Mouse (Mus musculus) heart, embryonic 11.5 days (tissue): ENCODE results near the gene Prr15l. TPM values are rescaled to one million over a fixed set of nuclear protein-coding genes. Genes with fewer than 3 reads are reported as not detected.

ENCODE experiments used
- ATAC-seq: fragments of 200-750 bp; cut with Nextera tagmentation; replicated peaks from 2 replicates; pipeline ENCODE4 v1.8.0; 2017; ENCODE audit warnings: moderate library complexity; ENCODE audit not compliant: insufficient number of reproducible peaks, low FRiP score, low TSS enrichment
- H3K27ac ChIP-seq: fragments of 300-500 bp; sonication (generic); 2 replicates; pipeline ENCODE4 v1.5.1; 2014; ENCODE audit warnings: mild to moderate bottlenecking, low read depth, low read length
- H3K27me3 ChIP-seq: fragments of 300-500 bp; sonication (generic); 2 replicates; pipeline ENCODE4 v1.6.1; 2014; ENCODE audit warnings: mild to moderate bottlenecking, low read length, mixed read lengths; ENCODE audit not compliant: control insufficient read depth, insufficient read depth
- H3K36me3 ChIP-seq: fragments of 300-500 bp; sonication (generic); 2 replicates; pipeline ENCODE4 v1.6.1; 2014; ENCODE audit warnings: mild to moderate bottlenecking, low read length, moderate library complexity, mixed read lengths; ENCODE audit not compliant: control insufficient read depth, insufficient read depth
- H3K4me1 ChIP-seq: fragments of 300-500 bp; sonication (generic); 2 replicates; pipeline ENCODE4 v1.6.1; 2014; ENCODE audit warnings: low read length; ENCODE audit not compliant: control insufficient read depth, insufficient read depth
- H3K4me2 ChIP-seq: fragments of 300-500 bp; sonication (generic); 2 replicates; pipeline ENCODE4 v1.6.1; 2014; ENCODE audit warnings: mild to moderate bottlenecking, moderate library complexity
- H3K4me3 ChIP-seq: fragments of 300-500 bp; sonication (generic); 2 replicates; pipeline ENCODE4 v1.5.1; 2014; ENCODE audit warnings: low read depth, low read length
- H3K9ac ChIP-seq: fragments of 300-500 bp; sonication (generic); 2 replicates; pipeline ENCODE4 v1.6.1; 2014; ENCODE audit warnings: mild to moderate bottlenecking, low read depth, low read length, moderate library complexity
- H3K9me3 ChIP-seq: fragments of 300-500 bp; sonication (generic); replicated peaks from 2 replicates; pipeline ENCODE4 v1.6.1; 2016; ENCODE audit warnings: low read length; ENCODE audit not compliant: control insufficient read depth
- whole genome bisulfite sequencing: fragments of 180-500 bp; shearing (Covaris S2); extraction: QIAGEN DNeasy Blood & Tissue Kit; methylation state at CpG from one replicate; pipeline ENCODE4 v1.1.7; 2014; ENCODE audit not compliant: insufficient replicate concordance; 5-methylcytosine and 5-hydroxymethylcytosine counted together
- polyA plus RNA-seq: library from polyadenylated mRNA; unstranded; fragments of >200 nt; fragmentation: Nextera tagmentation; extraction: Ambion mirVana; gene quantifications from 2 replicates; pipeline ENCODE4 v1.2.1, GENCODE M21; 2014

Gene Prr15l
- polyA plus RNA-seq, 1 experiment from 2014 or later = 0.50 TPM

DNA sequence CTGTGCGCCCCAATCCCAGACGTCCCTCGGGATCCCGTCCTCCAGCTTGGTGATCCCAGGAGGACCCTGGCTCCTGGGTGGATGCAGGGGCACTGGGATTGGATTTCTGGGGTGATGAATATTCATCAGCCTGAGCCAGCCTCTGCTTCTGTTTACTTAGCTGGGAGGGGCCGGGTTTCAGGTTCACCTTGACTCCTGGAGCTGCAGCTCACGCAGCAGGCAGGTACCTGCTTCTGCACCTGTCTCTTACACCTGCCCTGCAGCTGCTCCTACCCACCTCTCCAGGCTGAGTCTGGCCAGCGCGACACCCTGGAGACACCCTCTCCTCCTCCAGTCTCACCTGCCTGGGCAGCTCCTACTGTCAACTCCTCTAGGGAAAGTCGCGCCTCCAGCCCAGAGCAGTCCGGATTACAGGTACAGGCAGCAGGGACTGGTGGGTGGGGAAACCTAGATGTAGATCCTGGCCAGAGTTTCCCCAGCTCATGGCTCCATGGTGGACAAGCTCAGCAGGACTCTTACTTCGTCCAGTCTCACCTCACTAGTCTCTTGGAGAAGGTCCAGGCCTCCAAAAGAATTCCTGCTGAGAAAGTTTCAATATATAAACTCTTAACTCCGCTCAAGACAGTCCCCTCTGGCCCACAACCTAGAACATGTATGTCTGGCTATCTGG, 1.3 kb downstream of the Prr15l start:
- ATAC-seq = no peak
- no peak overlapping the region for H3K4me3 ChIP-seq
- 11% methylated on average over 13 of the region's 13 CpGs for WGBS
- no peaks in the 10 kb centered on the region for H3K4me1 ChIP-seq
- no peak overlapping the region for H3K4me2 ChIP-seq
- no peak overlapping the region for H3K27ac ChIP-seq
- no peaks in the 10 kb centered on the region for H3K36me3 ChIP-seq
- H3K27me3 ChIP-seq = peaks cover 26% of the 10 kb centered on the region
- no peaks in the 10 kb centered on the region for H3K9me3 ChIP-seq
- H3K9ac ChIP-seq = no peak overlapping the region

DNA sequence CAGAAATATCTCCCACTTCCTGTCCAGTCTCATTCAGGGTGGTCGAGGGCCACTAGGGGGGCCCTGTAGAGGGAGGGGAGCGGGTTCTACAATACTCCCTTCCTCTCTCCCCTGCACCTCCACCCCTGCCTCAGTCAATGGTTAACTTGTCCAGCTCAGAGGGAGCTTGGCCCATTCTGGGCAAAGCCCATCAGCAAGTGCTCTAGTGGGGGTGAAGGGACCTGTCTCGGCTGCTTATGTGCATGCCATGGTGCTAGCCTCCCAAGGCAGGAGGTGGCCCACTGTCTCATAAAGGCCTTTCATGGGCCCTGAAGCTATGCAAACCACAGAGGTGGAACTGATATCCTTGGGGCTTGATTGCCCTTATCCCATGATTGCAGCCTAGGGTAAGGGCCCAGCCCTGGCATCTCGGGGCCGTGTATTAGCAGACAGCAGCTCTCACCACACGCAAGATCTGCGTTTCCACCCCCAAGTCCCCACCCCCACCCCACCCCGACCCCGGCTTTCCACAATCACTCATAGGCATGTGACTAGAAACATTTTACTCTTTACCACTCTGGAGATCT, 1.9 kb downstream of the Prr15l start:
- H3K27ac ChIP-seq = no peak overlapping the region
- no peak for ATAC-seq
- no peaks in the 10 kb centered on the region for H3K36me3 ChIP-seq
- 57% methylated on average over 9 of the region's 9 CpGs for WGBS
- peaks cover 26% of the 10 kb centered on the region for H3K27me3 ChIP-seq
- H3K4me2 ChIP-seq = no peak overlapping the region
- no peak overlapping the region for H3K4me3 ChIP-seq
- H3K4me1 ChIP-seq = peaks cover 5% of the 10 kb centered on the region
- H3K9ac ChIP-seq = no peak overlapping the region
- no peaks in the 10 kb centered on the region for H3K9me3 ChIP-seq

DNA sequence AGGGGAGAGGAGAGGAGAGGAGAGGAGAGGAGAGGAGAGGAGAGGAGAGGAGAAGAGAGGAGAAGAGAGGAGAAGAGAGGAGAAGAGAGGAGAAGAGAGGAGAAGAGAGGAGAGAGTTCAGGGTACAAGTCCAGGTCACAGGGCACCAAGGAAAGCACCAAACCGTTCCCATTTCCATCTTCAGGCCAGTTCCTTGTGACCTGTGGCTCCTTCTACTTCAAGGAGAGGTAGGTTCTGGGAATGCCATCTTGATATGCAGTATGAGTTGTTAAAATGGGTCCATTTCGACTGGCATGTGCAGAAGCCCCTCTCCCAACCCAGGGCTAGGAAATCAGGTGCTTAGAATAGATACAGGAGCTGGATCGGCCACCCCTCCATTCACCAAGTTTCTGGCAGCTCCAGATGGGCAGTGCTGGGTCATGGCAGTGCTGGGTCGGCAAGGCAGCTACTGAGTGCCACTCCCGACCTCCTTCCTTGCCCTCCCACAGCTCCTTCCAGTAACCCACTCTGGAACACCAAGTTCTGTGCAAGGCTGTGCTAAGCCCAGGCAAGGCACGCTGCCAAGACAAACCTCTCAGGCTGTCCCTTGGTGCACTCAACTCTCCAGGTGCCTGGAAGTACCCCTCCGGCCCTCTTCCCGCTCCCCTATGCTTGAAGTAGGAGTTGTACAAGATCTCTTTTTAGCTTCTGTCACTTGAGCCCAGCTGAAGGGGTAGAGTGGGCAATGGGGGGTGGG, 3.6 kb downstream of the Prr15l start:
- peaks cover 26% of the 10 kb centered on the region for H3K27me3 ChIP-seq
- H3K9ac ChIP-seq = 0 out of 2 replicates have a peak overlapping the region, but pooled peaks have one; percentile 6
- no peak for ATAC-seq
- no peak overlapping the region for H3K4me2 ChIP-seq
- no peaks in the 10 kb centered on the region for H3K36me3 ChIP-seq
- no peak overlapping the region for H3K4me3 ChIP-seq
- no peak overlapping the region for H3K27ac ChIP-seq
- H3K9me3 ChIP-seq = no peaks in the 10 kb centered on the region
- peaks cover 7% of the 10 kb centered on the region for H3K4me1 ChIP-seq
- WGBS = 50% methylated on average over 8 of the region's 8 CpGs

DNA sequence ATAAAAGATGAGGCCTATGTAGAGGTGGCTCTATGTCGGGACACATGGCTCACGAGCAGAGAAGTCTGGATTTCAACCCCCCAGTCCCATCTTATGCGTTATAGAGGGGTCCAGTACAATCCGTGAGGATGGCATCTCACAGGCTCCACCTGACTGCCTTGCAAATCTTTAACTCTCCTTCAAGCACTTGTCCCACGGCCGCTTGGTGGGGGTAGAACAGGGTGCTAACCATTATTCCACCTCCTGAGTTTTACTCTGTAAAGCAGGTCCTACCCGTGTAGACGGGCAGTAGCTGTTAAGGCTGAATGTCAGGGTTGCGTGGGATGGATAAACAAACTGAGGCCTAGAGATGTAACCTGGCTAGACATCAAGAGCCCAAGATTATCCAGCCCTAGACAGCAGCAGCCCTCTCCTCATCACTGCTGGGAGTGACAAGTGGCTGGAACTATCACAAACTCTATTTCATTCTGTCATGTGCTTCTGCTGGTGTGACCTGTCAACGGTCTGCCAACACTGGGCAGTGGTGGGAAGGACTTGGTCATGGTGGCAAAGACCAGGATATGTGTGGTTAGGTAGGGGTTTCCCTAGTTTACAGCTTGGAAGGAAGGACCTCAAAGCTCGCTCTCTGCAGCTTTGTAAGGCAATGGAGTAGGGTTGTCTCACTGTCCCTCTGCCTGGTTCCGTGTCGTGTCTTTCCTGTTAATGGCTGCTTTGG, 5.8 kb downstream of the Prr15l start:
- Histone ChIP-seq H3K4me2 (no peak overlapping the region), H3K9ac (no peak overlapping the region), H3K27ac (no peak overlapping the region), H3K27me3 (peaks cover 15% of the 10 kb centered on the region), H3K36me3 (no peaks in the 10 kb centered on the region), H3K4me3 (no peak overlapping the region), H3K9me3 (no peaks in the 10 kb centered on the region), H3K4me1 (peaks cover 7% of the 10 kb centered on the region)
- ATAC-seq = no peak
- WGBS = 86% methylated on average over 13 of the region's 13 CpGs

DNA sequence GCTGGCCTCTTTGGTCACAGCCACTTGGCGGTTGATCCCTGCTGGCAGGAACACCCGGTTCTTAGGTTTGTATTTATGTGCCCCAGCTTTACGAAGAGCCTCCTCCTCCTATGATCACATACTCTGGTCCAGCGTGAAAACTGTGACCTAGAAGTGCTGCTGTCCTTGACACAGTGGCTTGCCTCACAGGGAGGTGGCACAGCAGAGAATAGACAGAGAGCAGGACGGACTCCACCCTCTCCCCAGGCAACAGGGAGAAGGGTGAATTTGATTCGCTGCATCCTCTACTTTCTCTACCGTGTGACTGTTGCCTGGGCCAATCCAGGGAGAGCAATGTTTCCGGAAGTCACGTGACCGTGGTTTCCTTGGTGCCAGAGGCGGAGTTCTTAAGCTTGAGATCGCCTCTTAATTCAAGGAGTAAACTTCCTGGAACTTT, 7.0 kb downstream of the Prr15l start:
- H3K9me3 ChIP-seq = no peaks in the 10 kb centered on the region
- H3K4me1 ChIP-seq = peaks cover 7% of the 10 kb centered on the region
- no peaks in the 10 kb centered on the region; the same call in 1 of the 2 replicates for H3K36me3 ChIP-seq
- peak overlapping the region; percentile 50 for H3K4me2 ChIP-seq
- 17% methylated on average over 12 of the region's 12 CpGs for WGBS
- H3K27me3 ChIP-seq = peaks cover 3% of the 10 kb centered on the region
- peak; percentile 90 for ATAC-seq
- H3K9ac ChIP-seq = 0 out of 2 replicates have a peak overlapping the region, but pooled peaks have one; percentile 17
- H3K27ac ChIP-seq = peak overlapping the region; percentile 70
- H3K4me3 ChIP-seq = peak overlapping the region; percentile 15; the same call in 1 of the 2 replicates

DNA sequence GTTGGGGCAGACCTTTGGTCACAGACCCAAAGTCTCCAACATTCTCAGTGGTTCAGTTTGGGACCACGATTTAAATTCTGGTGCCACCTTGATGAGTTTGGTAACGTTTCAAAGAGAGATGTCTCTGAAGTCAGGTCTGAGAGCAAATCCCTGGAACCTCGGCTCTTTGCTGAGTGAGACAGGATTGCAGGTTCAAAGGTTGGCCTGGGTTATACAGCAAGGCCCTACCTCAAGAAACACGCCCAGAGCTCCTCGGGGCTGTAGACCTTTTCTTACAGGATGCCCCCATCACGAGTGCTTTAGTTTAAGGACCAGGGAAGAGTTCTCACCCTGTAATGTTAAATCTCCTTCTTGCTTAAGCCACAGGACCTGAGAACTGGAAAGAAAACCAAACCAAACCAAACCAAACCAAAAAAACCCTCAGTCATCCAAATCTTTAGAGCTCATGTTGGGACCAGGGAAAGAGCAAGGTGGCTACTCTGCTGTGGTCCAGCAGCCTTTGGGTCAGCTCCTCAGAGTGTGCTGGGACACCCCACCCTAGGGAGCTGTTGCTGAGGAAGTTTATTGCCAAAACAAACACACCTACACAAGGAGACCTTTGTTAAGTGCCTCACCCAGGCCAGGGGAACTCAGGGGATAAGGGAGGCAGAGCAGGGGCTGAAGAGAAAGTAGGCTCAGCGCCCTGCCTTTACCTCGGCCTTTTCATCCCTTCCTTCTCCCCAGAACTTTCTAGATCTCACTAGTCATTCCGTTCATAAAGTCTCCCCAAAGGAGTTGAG, 8.2 kb downstream of the Prr15l start:
- Histone ChIP-seq H3K4me3 (no peak overlapping the region), H3K27me3 (no peaks in the 10 kb centered on the region), H3K4me1 (peaks cover 7% of the 10 kb centered on the region), H3K9ac (no peak overlapping the region), H3K9me3 (no peaks in the 10 kb centered on the region), H3K36me3 (no peaks in the 10 kb centered on the region; the same call in 1 of the 2 replicates), H3K4me2 (no peak overlapping the region), H3K27ac (no peak overlapping the region)
- WGBS = 81% methylated on average over 9 of the region's 9 CpGs
- no peak for ATAC-seq

DNA sequence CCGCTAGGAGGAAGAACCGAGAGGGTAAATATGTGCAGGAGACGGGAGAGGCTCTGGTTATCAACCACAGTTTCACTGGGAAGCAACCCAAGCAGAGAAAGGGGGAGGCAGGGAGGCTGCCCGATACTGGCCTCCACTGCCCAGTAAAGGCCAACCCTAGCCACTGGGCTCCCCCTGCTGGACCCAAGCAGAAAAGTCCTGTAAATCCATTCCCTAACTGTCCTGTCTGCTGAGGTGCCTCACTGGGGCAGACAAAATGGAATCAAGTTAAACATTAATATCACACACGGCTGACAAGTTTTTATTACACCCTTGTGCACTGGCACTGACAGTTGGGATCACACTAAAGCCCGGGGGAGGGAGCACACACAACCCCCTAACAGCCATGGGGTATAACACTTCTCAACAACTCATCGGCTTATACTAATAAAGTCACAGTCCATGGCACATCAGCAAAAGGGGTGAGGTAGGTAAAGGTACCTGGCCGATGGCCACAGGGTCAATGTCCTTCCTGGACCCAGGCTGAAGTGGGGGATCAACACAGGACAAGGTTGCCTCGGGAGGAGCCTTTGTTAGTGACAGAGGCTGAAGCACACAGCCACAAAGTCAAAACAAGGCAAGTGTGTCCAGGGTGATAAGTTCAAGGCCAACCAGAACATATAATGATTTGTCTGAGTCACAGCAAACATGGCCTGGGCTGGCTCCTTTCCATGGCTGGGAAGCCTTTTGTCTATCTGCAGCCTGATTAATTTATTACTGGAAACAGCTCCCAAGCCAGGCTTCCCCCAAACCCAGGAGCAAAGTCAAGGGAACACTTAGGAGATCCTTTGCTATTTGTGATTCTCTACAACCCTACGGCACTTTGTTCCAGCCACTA, 9.9 kb downstream of the Prr15l start:
- H3K27ac ChIP-seq = peak overlapping the region; percentile 22; the same call in 1 of the 2 replicates
- H3K4me2 ChIP-seq = no peak overlapping the region
- H3K4me1 ChIP-seq = peaks cover 7% of the 10 kb centered on the region
- whole genome bisulfite sequencing = 46% methylated on average over 10 of the region's 10 CpGs
- no peaks in the 10 kb centered on the region for H3K9me3 ChIP-seq
- H3K4me3 ChIP-seq = no peak overlapping the region
- ATAC-seq = no peak; the same call in 1 of the 2 replicates
- no peaks in the 10 kb centered on the region for H3K27me3 ChIP-seq
- H3K36me3 ChIP-seq = no peaks in the 10 kb centered on the region; the same call in 1 of the 2 replicates
- H3K9ac ChIP-seq = no peak overlapping the region
